Mouse (Mus musculus) intestine, embryonic 16.5 days (tissue): ENCODE measurements around the gene Hnrnpab. TPM values are rescaled to one million over a fixed set of nuclear protein-coding genes. Genes with fewer than 3 reads are reported as not detected.
"Not testable (repeated sequence)": the region's sequence is repeated elsewhere in the genome, so short reads cannot be mapped to it uniquely, and the experiment has no call there.

ENCODE experiments used
- ATAC-seq: fragments of 200-750 bp; cut with Nextera tagmentation; 2 replicates; pipeline ENCODE4 v1.8.0; 2017; ENCODE audit warnings: moderate TSS enrichment, moderate library complexity
- H3K27ac ChIP-seq: fragments of 300-500 bp; sonication (generic); 2 replicates; pipeline ENCODE4 v1.5.1; 2014; ENCODE audit warnings: mild to moderate bottlenecking, low read length
- H3K27me3 ChIP-seq: fragments of 300-500 bp; sonication (generic); replicated peaks from 2 replicates; pipeline ENCODE4 v1.6.1; 2014; ENCODE audit warnings: low read length, control low read depth, mixed read lengths; ENCODE audit not compliant: control insufficient read depth, insufficient read depth
- H3K36me3 ChIP-seq: fragments of 300-500 bp; sonication (generic); 2 replicates; pipeline ENCODE4 v1.6.1; 2014; ENCODE audit warnings: low read length, control low read depth; ENCODE audit not compliant: control insufficient read depth, insufficient read depth
- H3K4me1 ChIP-seq: fragments of 300-500 bp; sonication (generic); 2 replicates; pipeline ENCODE4 v1.6.1; 2014; ENCODE audit warnings: low read length, control low read depth, mixed read lengths; ENCODE audit not compliant: control insufficient read depth, insufficient read depth
- H3K4me2 ChIP-seq: fragments of 300-500 bp; sonication (generic); 2 replicates; pipeline ENCODE4 v1.6.1; 2014; ENCODE audit warnings: low read depth, low read length, control low read depth
- H3K4me3 ChIP-seq: fragments of 300-500 bp; sonication (generic); 2 replicates; pipeline ENCODE4 v1.5.1; 2014; ENCODE audit warnings: mild to moderate bottlenecking, low read length
- H3K9ac ChIP-seq: fragments of 300-500 bp; sonication (generic); 2 replicates; pipeline ENCODE4 v1.6.1; 2014; ENCODE audit warnings: low read depth, low read length
- H3K9me3 ChIP-seq: fragments of 300-500 bp; sonication (generic); 2 replicates; pipeline ENCODE4 v1.6.1; 2016; ENCODE audit warnings: low read length, control low read depth; ENCODE audit not compliant: control insufficient read depth
- WGBS: fragments of 180-500 bp; shearing (Covaris S2); extraction: QIAGEN DNeasy Blood & Tissue Kit; methylation state at CpG from one replicate; pipeline ENCODE4 v1.1.7; 2014; 5-methylcytosine and 5-hydroxymethylcytosine counted together
- polyA plus RNA-seq: library from polyadenylated mRNA; unstranded; fragments of >200 nt; fragmentation: Nextera tagmentation; extraction: Ambion mirVana; gene quantifications from 2 replicates; pipeline ENCODE4 v1.2.1, GENCODE M21; 2015

The Hnrnpab gene
- polyA plus RNA-seq, 1 experiment from 2014 or later, result 264 TPM

DNA sequence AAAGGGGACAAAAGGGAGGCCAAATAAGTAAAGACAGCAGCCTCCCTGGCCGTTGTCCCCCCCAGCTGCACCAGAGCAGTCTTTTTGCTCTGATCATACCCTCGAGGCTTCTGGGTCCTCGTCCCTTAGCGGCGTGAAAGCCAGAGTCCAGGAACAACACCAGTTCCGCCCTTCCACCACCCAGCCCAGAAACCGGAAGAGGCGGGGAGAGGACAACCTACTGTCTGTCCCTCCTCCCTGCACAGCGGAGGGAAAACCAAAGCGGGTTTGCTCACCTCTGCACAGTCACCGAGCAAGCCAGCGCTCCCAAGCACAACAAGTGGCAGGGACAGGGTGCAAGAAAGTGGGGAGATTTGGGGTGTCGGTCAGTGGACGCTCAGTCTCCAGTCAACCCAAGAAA, 9.0 kb upstream of the Hnrnpab start:
- Histone ChIP-seq H3K9ac (peak overlapping the region; percentile 78), H3K4me3 (peak overlapping the region; percentile 49), H3K36me3 (no peaks in the 10 kb centered on the region), H3K9me3 (no peaks in the 10 kb centered on the region), H3K27ac (peak overlapping the region; percentile 96), H3K4me1 (peaks cover 19% of the 10 kb centered on the region), H3K4me2 (peak overlapping the region; percentile 74), H3K27me3 (no peaks in the 10 kb centered on the region)
- 2% methylated on average over 14 of the region's 14 CpGs for WGBS
- peak; percentile 85 for ATAC-seq

- H3K27ac ChIP-seq, result peak overlapping the region; percentile 96
- H3K4me3 ChIP-seq, result peak overlapping the region; percentile 49
- no peaks in the 10 kb centered on the region for H3K9me3 ChIP-seq
- peak overlapping the region; percentile 74 for H3K4me2 ChIP-seq
- peaks cover 15% of the 10 kb centered on the region for H3K4me1 ChIP-seq
- WGBS, result 24% methylated on average over 7 of the region's 7 CpGs
- H3K36me3 ChIP-seq, result no peaks in the 10 kb centered on the region
- peak overlapping the region; percentile 78 for H3K9ac ChIP-seq
- no peaks in the 10 kb centered on the region for H3K27me3 ChIP-seq
- peak; percentile 65 for ATAC-seq
Measured at GRCm38 (mm10) chr11:51615129-51615528, 8.5 kb upstream of the Hnrnpab start.

DNA sequence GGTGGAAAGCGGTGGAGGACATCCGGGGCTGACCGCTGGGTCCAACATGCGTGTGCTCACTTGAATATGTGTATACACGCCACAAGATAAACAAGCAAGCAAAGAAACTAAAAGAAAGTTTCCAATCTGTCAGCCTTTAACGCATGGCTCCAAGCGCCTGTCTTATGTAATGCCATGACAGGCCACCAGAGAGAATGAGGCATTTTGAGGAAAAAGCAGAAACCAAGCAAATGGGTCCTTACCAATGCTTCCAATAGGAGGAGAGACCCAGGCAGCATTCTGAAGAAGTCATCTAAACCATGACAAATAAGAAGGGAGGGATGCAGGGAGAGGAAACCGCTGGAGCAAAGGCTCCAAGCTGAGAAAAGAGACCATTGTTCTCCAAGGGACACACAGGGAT, 7.6 kb upstream of the Hnrnpab start:
- no peak for ATAC-seq
- Histone ChIP-seq H3K36me3 (no peaks in the 10 kb centered on the region), H3K27me3 (no peaks in the 10 kb centered on the region), H3K4me1 (peaks cover 17% of the 10 kb centered on the region), H3K4me3 (no peak overlapping the region), H3K9ac (0 out of 2 replicates have a peak overlapping the region, but pooled peaks have one; percentile 78), H3K27ac (peak overlapping the region; percentile 96), H3K4me2 (no peak overlapping the region), H3K9me3 (no peaks in the 10 kb centered on the region)
- 73% methylated on average over 8 of the region's 8 CpGs for WGBS

GRCm38 (mm10) chr11:51609940-51610339, 3.3 kb upstream of the Hnrnpab start:
- not testable (repeated sequence) for H3K4me2 ChIP-seq, H3K9me3 ChIP-seq, H3K9ac ChIP-seq, ATAC-seq, H3K27ac ChIP-seq, H3K4me3 ChIP-seq, H3K36me3 ChIP-seq, H3K27me3 ChIP-seq
- WGBS, result 85% methylated on average over 5 of the region's 5 CpGs
- peaks cover 20% of the 10 kb centered on the region for H3K4me1 ChIP-seq

DNA sequence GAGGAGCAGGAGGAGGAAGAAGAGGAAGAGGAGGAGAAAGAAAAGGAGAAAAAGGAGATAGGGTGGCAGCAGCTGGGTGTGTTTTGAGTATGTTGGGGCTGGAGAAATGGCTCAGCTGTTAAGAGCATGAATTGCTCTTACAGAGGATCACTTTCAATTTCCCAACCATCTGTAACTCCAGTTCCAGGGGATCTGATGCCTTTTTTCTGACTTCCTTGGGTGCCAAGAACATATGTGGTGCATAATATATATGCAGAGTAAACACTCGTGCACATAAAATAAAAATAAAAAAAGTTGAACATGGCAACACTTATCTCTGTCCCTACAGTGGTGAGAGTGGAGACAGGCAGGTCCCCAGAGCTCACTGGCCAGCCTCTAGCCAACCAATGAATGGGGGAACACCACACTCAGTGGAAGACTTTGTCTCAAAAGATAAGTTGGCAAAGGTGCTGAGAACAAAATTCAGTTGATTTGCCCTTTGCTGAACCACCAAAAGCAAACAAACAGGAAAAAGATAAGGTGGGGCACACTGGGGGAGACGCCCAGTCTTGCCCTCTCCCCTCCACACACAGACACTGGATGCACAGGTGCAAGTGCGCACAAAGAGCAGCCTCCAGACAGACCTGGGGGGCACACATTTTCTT, 2.7 kb upstream of the Hnrnpab start:
- no peak overlapping the region for H3K4me2 ChIP-seq

GRCm38 (mm10) chr11:51607096-51607738, 570 bp upstream of the Hnrnpab start:
- Histone ChIP-seq H3K9ac (peak overlapping the region; percentile 77), H3K36me3 (peaks cover 16% of the 10 kb centered on the region), H3K4me3 (peak overlapping the region; percentile 94), H3K4me2 (peak overlapping the region; percentile 82), H3K27me3 (no peaks in the 10 kb centered on the region), H3K4me1 (peaks cover 32% of the 10 kb centered on the region), H3K27ac (peak overlapping the region; percentile 88), H3K9me3 (no peaks in the 10 kb centered on the region)
- peak; percentile 57 for ATAC-seq
- WGBS, result 7% methylated on average over 15 of the region's 15 CpGs

More for the DNA sequence above, 2.7 kb upstream of the Hnrnpab start:
- WGBS, result 65% methylated on average over 3 of the region's 3 CpGs
- no peak for ATAC-seq
- Histone ChIP-seq H3K9ac (no peak overlapping the region), H3K27me3 (no peaks in the 10 kb centered on the region), H3K27ac (peak overlapping the region; percentile 47; the same call in 1 of the 2 replicates), H3K36me3 (peaks cover 5% of the 10 kb centered on the region), H3K4me1 (peaks cover 20% of the 10 kb centered on the region), H3K9me3 (no peaks in the 10 kb centered on the region), H3K4me3 (no peak overlapping the region)

DNA sequence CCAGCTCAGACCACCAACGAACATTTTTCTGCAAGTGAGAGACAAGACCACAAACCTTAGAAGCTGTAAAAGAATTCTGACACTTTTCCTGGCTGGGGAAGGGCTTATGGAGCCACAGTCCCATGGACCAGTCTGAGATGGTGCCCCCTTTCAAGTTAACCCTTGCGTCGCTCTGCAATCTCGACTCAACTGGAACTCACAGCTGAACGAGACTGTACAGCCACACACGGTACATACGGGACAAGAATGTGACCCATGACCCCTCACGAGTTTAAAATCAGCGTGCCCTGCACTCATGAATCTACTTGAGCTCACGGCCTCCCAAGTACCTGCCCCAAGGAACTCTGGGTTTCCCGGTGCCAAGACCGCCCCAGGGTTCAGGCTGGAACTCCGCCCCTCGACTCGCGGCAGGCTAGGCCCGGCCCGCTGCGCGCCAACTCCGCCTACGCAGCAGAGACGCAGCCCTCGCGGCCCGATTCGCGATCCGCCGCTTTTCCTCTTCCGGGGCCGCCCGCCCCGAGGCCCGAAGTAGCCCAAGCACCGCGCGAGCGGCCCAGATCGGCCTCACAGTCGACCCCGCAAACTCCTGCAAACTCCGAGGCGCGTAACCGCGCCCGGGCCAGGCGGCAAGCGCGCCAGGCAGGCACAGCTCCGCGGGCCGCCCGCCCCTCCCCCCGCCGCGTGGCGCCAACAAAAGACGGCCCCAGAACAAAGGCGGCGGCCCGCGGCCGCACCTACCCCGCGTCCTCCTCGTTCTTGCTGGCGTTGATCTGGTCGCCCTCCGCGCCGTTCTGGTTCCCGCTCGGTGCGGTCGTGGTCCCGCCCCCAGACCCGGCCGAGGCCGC, 823 bp downstream of the Hnrnpab start:
- H3K4me3 ChIP-seq, result peak overlapping the region; percentile 94
- peak overlapping the region; percentile 92 for H3K4me2 ChIP-seq
- no peaks in the 10 kb centered on the region for H3K9me3 ChIP-seq
- H3K27me3 ChIP-seq, result no peaks in the 10 kb centered on the region
- under 1% methylated on average over 71 of the region's 81 CpGs for WGBS
- peak overlapping the region; percentile 99 for H3K9ac ChIP-seq
- peak overlapping the region; percentile 94 for H3K27ac ChIP-seq
- H3K4me1 ChIP-seq, result peaks cover 36% of the 10 kb centered on the region
- peaks cover 30% of the 10 kb centered on the region for H3K36me3 ChIP-seq
- peak; percentile 82 for ATAC-seq

DNA sequence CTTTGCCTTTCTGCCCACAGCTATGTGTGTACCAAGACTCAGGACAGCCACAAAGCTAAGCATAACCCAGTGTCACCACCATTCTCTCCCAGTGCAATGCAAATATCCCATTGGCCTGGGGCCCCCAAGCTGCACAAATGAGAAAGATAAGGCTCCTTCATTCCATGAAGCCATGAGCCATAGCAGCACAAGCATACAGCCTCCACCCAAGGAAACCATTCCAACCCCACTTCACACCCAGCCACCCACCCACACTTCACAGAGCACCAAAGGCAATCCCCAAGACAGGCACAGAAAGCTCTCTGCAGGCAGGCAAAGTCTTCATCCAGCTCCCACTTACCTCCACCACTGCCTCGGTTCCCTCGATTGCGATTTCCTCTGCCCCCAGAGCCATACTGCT, 4.4 kb downstream of the Hnrnpab start:
- Histone ChIP-seq H3K4me3 (no peak overlapping the region), H3K27ac (no peak overlapping the region), H3K4me2 (no peak overlapping the region), H3K27me3 (no peaks in the 10 kb centered on the region), H3K9ac (peak overlapping the region; percentile 6; the same call in 1 of the 2 replicates), H3K36me3 (peaks cover 41% of the 10 kb centered on the region), H3K9me3 (no peaks in the 10 kb centered on the region), H3K4me1 (peaks cover 29% of the 10 kb centered on the region)
- no peak for ATAC-seq
- 89% methylated on average over 3 of the region's 3 CpGs for WGBS

GRCm38 (mm10) chr11:51597553-51597952, 9.1 kb downstream of the Hnrnpab start:
- H3K9me3 ChIP-seq, result no peaks in the 10 kb centered on the region
- 82% methylated on average over 2 of the region's 2 CpGs for WGBS
- H3K9ac ChIP-seq, result no peak overlapping the region
- H3K4me3 ChIP-seq, result no peak overlapping the region
- H3K4me1 ChIP-seq, result peaks cover 8% of the 10 kb centered on the region; the same call in 1 of the 2 replicates
- H3K4me2 ChIP-seq, result no peak overlapping the region
- no peak for ATAC-seq
- H3K27me3 ChIP-seq, result no peaks in the 10 kb centered on the region
- peaks cover 39% of the 10 kb centered on the region for H3K36me3 ChIP-seq
- no peak overlapping the region for H3K27ac ChIP-seq
